Comparison of ENCODE assay signal across 13 mouse cellular contexts in genomic region chr6:98666388-98666989, GRCm38 (mm10).
A peak's percentile ranks its signal among the peaks of the same experiment; 100 is the strongest.
DNase-seq lines count a peak whose midpoint lies in the region; ATAC-seq lines count a peak whose summit lies in the region.
"Had no signal": no experiment of that assay in that cellular context is flagged by ENCODE, and none has a peak within 500 bp of the region (broad histone marks: within the 10 kb centered on the region; RNA-seq: fewer than 3 reads in every experiment).

No protein-coding gene starts in this region.

- H3K4me3 ChIP-seq in kidney, embryonic 14.5 days (ENCODE audit: low read length), result no peak overlapping the region
- H3K4me3 ChIP-seq in embryonic facial prominence, embryonic 10.5 days, result peak overlapping the region; percentile 23; the same call in 1 of the 2 replicates
- no peak overlapping the region for H3K4me3 ChIP-seq in hindbrain, embryonic 12.5 days
- no peak overlapping the region for H3K4me3 ChIP-seq in midbrain, embryonic 14.5 days (replicated peaks; ENCODE audit: low read depth, low read length)
- H3K4me3 ChIP-seq: gastrocnemius, adult 2 months; intestine, embryonic 15.5 days had no signal

- no peak for ATAC-seq in kidney, embryonic 14.5 days (ENCODE audit: low FRiP score, low TSS enrichment)
- ATAC-seq in hindbrain, embryonic 12.5 days (ENCODE audit: low FRiP score), result no peak
- no peak for ATAC-seq in midbrain, embryonic 14.5 days (ENCODE audit: low FRiP score, low TSS enrichment)
- ATAC-seq: intestine, embryonic 15.5 days had no signal

- H3K36me3 ChIP-seq in kidney, embryonic 14.5 days (ENCODE audit: control insufficient read depth, insufficient read depth, low read length), result no peaks in the 10 kb centered on the region
- no peaks in the 10 kb centered on the region for H3K36me3 ChIP-seq in embryonic facial prominence, embryonic 10.5 days (replicated peaks)
- no peaks in the 10 kb centered on the region for H3K36me3 ChIP-seq in hindbrain, embryonic 12.5 days
- H3K36me3 ChIP-seq in midbrain, embryonic 14.5 days (ENCODE audit: control insufficient read depth, insufficient read depth, low read length), result no peaks in the 10 kb centered on the region
- H3K36me3 ChIP-seq: G1E; intestine, embryonic 15.5 days had no signal

- no peaks in the 10 kb centered on the region for H3K27me3 ChIP-seq in kidney, embryonic 14.5 days (ENCODE audit: control insufficient read depth, insufficient read depth, low read length)
- H3K27me3 ChIP-seq in embryonic facial prominence, embryonic 10.5 days (replicated peaks; ENCODE audit: low read depth, poor library complexity, severe bottlenecking), result peaks cover 11% of the 10 kb centered on the region
- H3K27me3 ChIP-seq in hindbrain, embryonic 12.5 days, result no peaks in the 10 kb centered on the region
- H3K27me3 ChIP-seq in midbrain, embryonic 14.5 days (ENCODE audit: control insufficient read depth, insufficient read depth, low read length), result no peaks in the 10 kb centered on the region
- H3K27me3 ChIP-seq: intestine, embryonic 15.5 days had no signal

- no peaks in the 10 kb centered on the region for H3K9me3 ChIP-seq in kidney, embryonic 14.5 days (ENCODE audit: control insufficient read depth, low read length)
- H3K9me3 ChIP-seq in embryonic facial prominence, embryonic 10.5 days, result no peaks in the 10 kb centered on the region
- no peaks in the 10 kb centered on the region for H3K9me3 ChIP-seq in hindbrain, embryonic 12.5 days (replicated peaks)
- H3K9me3 ChIP-seq in midbrain, embryonic 14.5 days (ENCODE audit: control insufficient read depth, low read length), result no peaks in the 10 kb centered on the region
- H3K9me3 ChIP-seq: intestine, embryonic 15.5 days had no signal

- no peak overlapping the region for H3K27ac ChIP-seq in kidney, embryonic 14.5 days (ENCODE audit: low read depth, low read length)
- peak overlapping the region; percentile 66 for H3K27ac ChIP-seq in embryonic facial prominence, embryonic 10.5 days (replicated peaks)
- H3K27ac ChIP-seq in hindbrain, embryonic 12.5 days, result no peak overlapping the region
- H3K27ac ChIP-seq in midbrain, embryonic 14.5 days (replicated peaks; ENCODE audit: low read depth, low read length), result no peak overlapping the region
- H3K27ac ChIP-seq: gastrocnemius, adult 2 months; intestine, embryonic 15.5 days had no signal

- no peaks in the 10 kb centered on the region for H3K4me1 ChIP-seq in kidney, embryonic 14.5 days (ENCODE audit: control insufficient read depth, insufficient read depth, low read length)
- H3K4me1 ChIP-seq in embryonic facial prominence, embryonic 10.5 days, result peaks cover 15% of the 10 kb centered on the region
- H3K4me1 ChIP-seq in hindbrain, embryonic 12.5 days, result peaks cover 6% of the 10 kb centered on the region
- peaks cover 7% of the 10 kb centered on the region; the same call in 1 of the 2 replicates for H3K4me1 ChIP-seq in midbrain, embryonic 14.5 days (ENCODE audit: control insufficient read depth, insufficient read depth, low read length)
- H3K4me1 ChIP-seq: intestine, embryonic 15.5 days had no signal

- H3K9ac ChIP-seq in kidney, embryonic 14.5 days (ENCODE audit: low read depth, low read length), result no peak overlapping the region
- no peak overlapping the region for H3K9ac ChIP-seq in hindbrain, embryonic 12.5 days
- no peak overlapping the region for H3K9ac ChIP-seq in midbrain, embryonic 14.5 days (replicated peaks; ENCODE audit: low read length)
- H3K9ac ChIP-seq: intestine, embryonic 15.5 days had no signal

- peak overlapping the region; percentile 22; the same call in 1 of the 2 replicates for H3K4me2 ChIP-seq in kidney, embryonic 14.5 days (replicated peaks; ENCODE audit: low read depth, low read length)
- peak overlapping the region; percentile 41 for H3K4me2 ChIP-seq in hindbrain, embryonic 12.5 days (replicated peaks)
- H3K4me2 ChIP-seq in midbrain, embryonic 14.5 days (ENCODE audit: low read length), result peak overlapping the region; percentile 28
- H3K4me2 ChIP-seq: intestine, embryonic 15.5 days; liver, embryonic 11.5 days had no signal

- DNase-seq in kidney, adult 8-10 months, result no peak
- peak; percentile 25 for DNase-seq in embryonic facial prominence, embryonic 10.5 days (ENCODE audit: low spot score)
- DNase-seq in midbrain, embryonic 14.5 days, result peak; percentile 26
- DNase-seq in right cerebral cortex, adult 2 months (ENCODE audit: low spot score in 2 of 2), result no peak
- no peak for DNase-seq in ovary, adult 18-20 months (ENCODE audit: low spot score)
- DNase-seq: adrenal gland, adult 2 months; gastrocnemius, adult 2 months; layer of hippocampus, postnatal 36 days had no signal

- 13% methylated on average over 11 of the region's 11 CpGs for WGBS in kidney, embryonic 14.5 days
- WGBS in embryonic facial prominence, embryonic 10.5 days, result 10% methylated on average over 11 of the region's 11 CpGs
- 9% methylated on average over 11 of the region's 11 CpGs for WGBS in hindbrain, embryonic 12.5 days
- 11% methylated on average over 11 of the region's 11 CpGs for WGBS in midbrain, embryonic 14.5 days

Comparison
In these comparisons a context has a peak if more than half of its experiments do, and no peak if none do; other contexts are left out.
1. DNase-seq: peak in embryonic facial prominence, embryonic 10.5 days (single experiment) and midbrain, embryonic 14.5 days (single experiment); none in kidney, adult 8-10 months (0 of 2), right cerebral cortex, adult 2 months (0 of 2) and ovary, adult 18-20 months (single experiment).
2. Peak in every context shown above with its lines, with median percentiles within 50 percentile points of each other: H3K4me2 ChIP-seq.